Mouse (Mus musculus) mouse embryonic stem cell (cell line): ENCODE measurements around the gene Uvssa.
"Not testable (repeated sequence)": the region's sequence is repeated elsewhere in the genome, so short reads cannot be mapped to it uniquely, and the experiment has no call there.

Experiments used
- in situ Hi-C, 2 experiments: fragments of 300-500 bp; cut with MboI; formaldehyde crosslinking; loops; 1 replicate in 1 of 2; 3 replicates in 1 of 2; pipeline ENCODE4 v1.14.3; 2019 to 2020; ENCODE audit warnings: low sequenced_read_pairs in 2 of 2, low pct_unique_long_range_greater_than_20kb in 1 of 2, mixed read lengths in 1 of 2; ENCODE audit not compliant: unreplicated experiment in 1 of 2

The Uvssa gene

GRCm38 (mm10) chr5:33378302-33378854, at the start of gene Uvssa:
Uvssa (plus strand) TSS chr5:33378549.
- in situ Hi-C loops: loop anchor here (5.0 kb wide), 2 partner anchors 101 to 106 kb away; partner anchors contain the start of gene Ctbp1 (in 1 of the 2)

GRCm38 (mm10) chr5:33334381-33335272, 43.7 kb upstream of the Uvssa start:
- in situ Hi-C loops: no loop called here

- in situ Hi-C loops: no loop called here
These were observed 42.9 kb upstream of the Uvssa start, which contains the start of gene Maea for GRCm38 (mm10) chr5:33335273-33335976. Maea (plus strand) TSS chr5:33335509.

GRCm38 (mm10) chr5:33335977-33336360, 42.4 kb upstream of the Uvssa start:
- in situ Hi-C loops: no loop called here

GRCm38 (mm10) chr5:33337206-33337605, 41.1 kb upstream of the Uvssa start:
- in situ Hi-C loops: no loop called here

- in situ Hi-C loops: no loop called here
These were observed 37.2 kb upstream of the Uvssa start for GRCm38 (mm10) chr5:33341165-33341564.

- in situ Hi-C loops: not testable (repeated sequence)
These were observed 36.1 kb upstream of the Uvssa start for GRCm38 (mm10) chr5:33342248-33342647.

GRCm38 (mm10) chr5:33342821-33343220, 35.5 kb upstream of the Uvssa start:
- in situ Hi-C loops: no loop called here

GRCm38 (mm10) chr5:33343571-33343970, 34.8 kb upstream of the Uvssa start:
- in situ Hi-C loops: no loop called here

- in situ Hi-C loops: no loop called here
These were observed 34.3 kb upstream of the Uvssa start for GRCm38 (mm10) chr5:33344070-33344469.

GRCm38 (mm10) chr5:33347620-33348019, 30.7 kb upstream of the Uvssa start:
- in situ Hi-C loops: no loop called here

- in situ Hi-C loops: no loop called here
These were observed 29.1 kb upstream of the Uvssa start for GRCm38 (mm10) chr5:33349205-33349604.

GRCm38 (mm10) chr5:33349706-33350105, 28.6 kb upstream of the Uvssa start:
- in situ Hi-C loops: no loop called here

- in situ Hi-C loops: no loop called here
These were observed 26.6 kb upstream of the Uvssa start for GRCm38 (mm10) chr5:33351556-33352272.

GRCm38 (mm10) chr5:33352273-33352645, 26.1 kb upstream of the Uvssa start:
- in situ Hi-C loops: no loop called here

GRCm38 (mm10) chr5:33353011-33353410, 25.3 kb upstream of the Uvssa start:
- in situ Hi-C loops: no loop called here

- in situ Hi-C loops: no loop called here
These were observed 20.9 kb upstream of the Uvssa start for GRCm38 (mm10) chr5:33357494-33357893.

- in situ Hi-C loops: no loop called here
These were observed 19.9 kb upstream of the Uvssa start for GRCm38 (mm10) chr5:33358467-33358866.

- in situ Hi-C loops: no loop called here
These were observed 15.1 kb upstream of the Uvssa start for GRCm38 (mm10) chr5:33363263-33363662.
